Mouse (Mus musculus) stomach, embryonic 15.5 days (tissue): Measurements from ENCODE around the gene Srsf2. TPM values are rescaled to one million over a fixed set of nuclear protein-coding genes. Genes with fewer than 3 reads are reported as not detected.
"Not testable (repeated sequence)": the region's sequence is repeated elsewhere in the genome, so short reads cannot be mapped to it uniquely, and the experiment has no call there.

Experiments used
- ATAC-seq: fragments of 200-750 bp; cut with Nextera tagmentation; 2 replicates; pipeline ENCODE4 v1.8.0; 2017; ENCODE audit warnings: low read depth, moderate number of reproducible peaks, moderate TSS enrichment; ENCODE audit not compliant: insufficient read depth, low FRiP score
- H3K27ac ChIP-seq: fragments of 300-500 bp; sonication (generic); 2 replicates; pipeline ENCODE4 v1.5.1; 2015; ENCODE audit warnings: mild to moderate bottlenecking, inconsistent platforms
- H3K27me3 ChIP-seq: fragments of 300-500 bp; sonication (generic); replicated peaks from 2 replicates; pipeline ENCODE4 v1.6.1; 2015; ENCODE audit warnings: inconsistent platforms
- H3K36me3 ChIP-seq: fragments of 300-500 bp; sonication (generic); 2 replicates; pipeline ENCODE4 v1.6.1; 2015; ENCODE audit warnings: inconsistent platforms
- H3K4me1 ChIP-seq: fragments of 300-500 bp; sonication (generic); 2 replicates; pipeline ENCODE4 v1.6.1; 2015; ENCODE audit warnings: inconsistent platforms
- H3K4me2 ChIP-seq: fragments of 300-500 bp; sonication (generic); 2 replicates; pipeline ENCODE4 v1.6.1; 2015; ENCODE audit warnings: mild to moderate bottlenecking, inconsistent platforms
- H3K4me3 ChIP-seq: fragments of 300-500 bp; sonication (generic); replicated peaks from 2 replicates; pipeline ENCODE4 v1.5.1; 2015; ENCODE audit warnings: inconsistent platforms
- H3K9ac ChIP-seq: fragments of 300-500 bp; sonication (generic); 2 replicates; pipeline ENCODE4 v1.6.1; 2015; ENCODE audit warnings: inconsistent platforms
- H3K9me3 ChIP-seq: fragments of 300-500 bp; sonication (generic); 2 replicates; pipeline ENCODE4 v1.6.1; 2016; ENCODE audit warnings: inconsistent platforms
- WGBS: fragments of 180-500 bp; shearing (Covaris S2); methylation state at CpG from one replicate; pipeline ENCODE4 v1.1.7; 2015; 5-methylcytosine and 5-hydroxymethylcytosine counted together
- polyA plus RNA-seq: library from polyadenylated mRNA; unstranded; fragments of >200 nt; fragmentation: Nextera tagmentation; extraction: Ambion mirVana; gene quantifications from 2 replicates; pipeline ENCODE4 v1.2.1, GENCODE M21; 2015

Gene Srsf2
- 728 and 781 TPM in 2 replicates for polyA plus RNA-seq

DNA sequence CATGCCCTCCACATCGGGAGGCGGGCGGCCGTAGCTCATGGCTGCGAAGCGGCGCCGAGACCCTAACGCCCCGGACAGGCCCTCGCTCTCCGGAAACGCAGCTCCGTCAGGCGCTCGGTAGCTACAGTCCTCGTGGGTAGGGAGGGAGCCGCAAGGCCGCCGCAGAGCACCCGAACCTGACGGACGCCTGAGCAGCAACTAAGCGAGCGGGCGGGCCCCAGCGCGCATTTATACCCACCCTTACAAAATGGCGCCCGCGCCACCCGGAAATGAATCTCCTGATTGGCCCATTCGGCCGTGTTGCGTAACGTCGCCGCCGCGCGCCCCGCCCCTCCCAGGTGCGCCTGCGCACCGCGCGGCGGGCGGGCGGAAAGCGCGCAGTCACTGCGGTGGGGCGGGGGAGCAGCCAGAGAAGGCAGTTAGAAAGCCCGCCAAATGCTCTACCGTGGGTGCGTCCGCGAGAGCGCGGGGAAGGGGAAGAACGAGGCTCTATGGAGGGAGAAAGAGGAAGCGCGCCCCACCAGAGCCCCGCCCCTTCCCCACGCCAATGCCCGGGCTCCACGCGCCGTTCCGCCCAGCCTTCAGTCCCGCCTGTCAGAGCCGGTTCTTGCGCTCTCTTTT lies at the start of gene Srsf2:
Gene Srsf2, minus strand, starts transcription at position 204 of the 621 bp plus-strand sequence.
- Histone ChIP-seq H3K9me3 (no peaks in the 10 kb centered on the region), H3K27ac (peak within 1 kb of the TSS; percentile 100), H3K36me3 (peaks cover 11% of the 10 kb centered on the region; the same call in 1 of the 2 replicates), H3K27me3 (no peaks in the 10 kb centered on the region), H3K9ac (peak within 1 kb of the TSS; percentile 90), H3K4me2 (peak within 1 kb of the TSS; percentile 68), H3K4me3 (peak within 1 kb of the TSS; percentile 92), H3K4me1 (peaks cover 2% of the 10 kb centered on the region; the same call in 1 of the 2 replicates)
- WGBS: under 1% methylated on average over 70 of the region's 74 CpGs
- ATAC-seq: peak; percentile 87

- not testable (repeated sequence) for H3K36me3 ChIP-seq, H3K27ac ChIP-seq, H3K4me1 ChIP-seq, H3K9ac ChIP-seq, H3K4me2 ChIP-seq, H3K9me3 ChIP-seq, H3K4me3 ChIP-seq, ATAC-seq
- H3K27me3 ChIP-seq: peaks cover 14% of the 10 kb centered on the region; the same call in 1 of the 2 replicates
- 86% methylated on average over 10 of the region's 10 CpGs for WGBS
Observed at GRCm38 (mm10) chr11:116902588-116902987, 49.7 kb upstream of the Srsf2 start.

DNA sequence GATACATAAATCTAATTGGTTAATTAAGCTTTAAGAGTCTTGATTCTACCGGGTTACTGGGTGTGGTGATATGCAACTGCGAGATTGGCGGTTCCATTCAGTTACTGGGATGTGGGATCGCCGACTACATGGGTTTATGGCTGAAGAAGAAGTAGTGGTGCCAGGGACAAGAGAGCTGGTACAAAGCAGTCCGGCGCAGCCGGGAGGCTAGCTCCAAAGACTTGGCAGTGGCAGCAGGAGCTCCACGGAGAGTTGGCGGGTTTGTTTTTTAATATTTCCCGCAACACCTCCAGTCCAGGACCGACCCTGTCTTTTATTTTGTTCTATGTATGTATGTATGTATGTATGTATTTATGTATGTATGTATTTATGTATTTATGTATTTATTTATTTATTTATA lies 46.4 kb upstream of the Srsf2 start:
- no peak overlapping the region for H3K9ac ChIP-seq
- H3K27me3 ChIP-seq: 0 out of 2 replicates have a peak, but pooled peaks cover 4% of the 10 kb centered on the region
- no peaks in the 10 kb centered on the region for H3K36me3 ChIP-seq
- H3K4me2 ChIP-seq: no peak overlapping the region
- no peaks in the 10 kb centered on the region for H3K4me1 ChIP-seq
- no peak for ATAC-seq
- WGBS: 91% methylated on average over 12 of the region's 12 CpGs
- H3K4me3 ChIP-seq: no peak overlapping the region
- H3K9me3 ChIP-seq: no peaks in the 10 kb centered on the region
- H3K27ac ChIP-seq: no peak overlapping the region

DNA sequence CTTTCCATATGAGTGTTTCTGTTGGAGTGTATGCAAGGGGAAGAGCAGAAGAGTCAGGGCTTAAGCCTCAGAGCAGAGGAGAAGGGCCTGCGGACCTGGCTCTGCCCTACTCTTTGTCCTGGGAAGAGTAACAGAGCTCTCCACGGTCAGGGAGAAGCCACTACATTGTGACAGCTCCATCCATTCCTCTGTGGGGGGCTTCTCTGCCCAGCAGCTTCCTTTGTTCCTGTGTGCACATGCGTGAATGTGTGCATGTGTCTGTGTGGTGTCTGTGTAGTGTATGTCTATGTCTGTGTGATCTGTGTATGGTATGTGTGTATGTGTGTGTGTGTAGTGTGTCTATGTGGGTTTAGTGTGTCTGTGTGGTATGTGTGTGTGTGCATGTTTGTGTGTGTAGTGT lies 42.5 kb upstream of the Srsf2 start:
- Histone ChIP-seq H3K27me3 (no peaks in the 10 kb centered on the region), H3K4me3 (no peak overlapping the region), H3K4me1 (no peaks in the 10 kb centered on the region), H3K9ac (no peak overlapping the region), H3K27ac (no peak overlapping the region), H3K4me2 (no peak overlapping the region), H3K36me3 (no peaks in the 10 kb centered on the region), H3K9me3 (no peaks in the 10 kb centered on the region)
- 71% methylated on average over 3 of the region's 3 CpGs for WGBS
- ATAC-seq: no peak

DNA sequence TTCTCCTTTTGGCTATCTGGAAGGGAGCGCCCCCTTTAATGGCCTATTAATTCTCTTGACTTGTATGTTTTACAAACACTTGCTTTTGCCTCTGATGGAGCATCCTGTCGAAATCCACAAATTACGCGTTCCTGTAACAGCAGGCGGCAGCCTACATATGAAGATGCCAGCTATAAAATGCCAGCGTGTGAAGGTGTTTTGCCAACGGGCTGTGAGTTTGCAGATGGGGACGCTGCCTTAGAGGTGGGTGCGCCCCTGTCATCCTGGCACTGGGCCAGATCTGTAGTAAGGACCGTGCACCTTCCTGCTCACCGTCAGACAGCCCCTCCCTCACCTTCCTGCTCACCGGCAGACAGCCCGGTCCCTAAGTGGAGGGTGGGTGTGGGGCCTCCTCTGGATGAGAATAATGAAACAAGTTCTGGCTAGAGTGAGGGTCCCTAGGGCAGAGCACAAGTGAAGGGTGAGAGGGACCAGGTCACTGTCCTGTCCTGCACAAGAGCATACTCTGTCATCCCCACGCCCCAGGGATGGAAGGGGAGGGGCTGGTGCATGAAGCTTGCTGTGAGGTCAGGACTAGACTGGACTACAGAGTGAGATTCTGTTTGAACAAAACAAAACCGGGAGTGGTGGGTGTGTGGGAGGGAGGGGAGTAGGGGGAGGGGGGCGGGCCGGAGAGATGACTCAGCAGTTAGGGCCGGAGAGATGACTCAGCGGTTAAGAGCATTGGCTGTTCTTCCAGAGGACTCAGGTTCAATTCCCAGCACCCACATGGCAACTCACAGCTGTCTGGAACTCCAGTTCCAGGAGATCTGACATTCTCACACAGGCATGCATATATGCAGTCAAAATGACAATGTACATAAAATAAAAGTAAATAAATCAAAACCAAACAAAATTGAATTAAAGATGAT lies 40.9 kb upstream of the Srsf2 start:
- H3K27me3 ChIP-seq: no peaks in the 10 kb centered on the region
- no peak overlapping the region for H3K9ac ChIP-seq
- no peak overlapping the region for H3K4me3 ChIP-seq
- 43% methylated on average over 19 of the region's 19 CpGs for WGBS
- H3K27ac ChIP-seq: no peak overlapping the region
- H3K36me3 ChIP-seq: no peaks in the 10 kb centered on the region
- H3K9me3 ChIP-seq: no peaks in the 10 kb centered on the region
- H3K4me1 ChIP-seq: no peaks in the 10 kb centered on the region
- H3K4me2 ChIP-seq: no peak overlapping the region
- ATAC-seq: no peak

DNA sequence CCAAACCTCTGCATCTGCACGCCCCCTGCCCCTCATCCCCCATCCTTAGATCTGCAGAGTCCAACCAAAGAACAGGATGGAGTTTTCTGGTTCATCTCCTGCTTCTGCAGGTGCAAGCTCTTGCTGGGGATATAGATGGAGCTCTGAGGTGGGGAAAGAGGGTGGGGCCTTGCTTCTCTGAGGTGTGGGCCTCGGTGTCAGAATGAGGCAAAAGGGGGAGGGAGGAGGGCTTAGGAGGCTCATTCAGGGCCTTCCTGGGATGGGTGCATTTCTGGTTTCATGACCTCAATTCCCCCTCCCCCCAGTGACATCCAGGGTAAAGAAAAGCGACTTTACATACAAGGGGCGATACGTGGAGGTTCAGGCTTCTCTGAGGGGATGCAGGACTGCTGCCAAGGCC lies 34.2 kb upstream of the Srsf2 start:
- Histone ChIP-seq H3K4me3 (no peak overlapping the region), H3K4me1 (0 out of 2 replicates have a peak, but pooled peaks cover 8% of the 10 kb centered on the region), H3K27me3 (no peaks in the 10 kb centered on the region), H3K9ac (no peak overlapping the region), H3K27ac (no peak overlapping the region), H3K36me3 (no peaks in the 10 kb centered on the region), H3K9me3 (no peaks in the 10 kb centered on the region), H3K4me2 (no peak overlapping the region)
- 59% methylated on average over 5 of the region's 5 CpGs for WGBS
- no peak for ATAC-seq

DNA sequence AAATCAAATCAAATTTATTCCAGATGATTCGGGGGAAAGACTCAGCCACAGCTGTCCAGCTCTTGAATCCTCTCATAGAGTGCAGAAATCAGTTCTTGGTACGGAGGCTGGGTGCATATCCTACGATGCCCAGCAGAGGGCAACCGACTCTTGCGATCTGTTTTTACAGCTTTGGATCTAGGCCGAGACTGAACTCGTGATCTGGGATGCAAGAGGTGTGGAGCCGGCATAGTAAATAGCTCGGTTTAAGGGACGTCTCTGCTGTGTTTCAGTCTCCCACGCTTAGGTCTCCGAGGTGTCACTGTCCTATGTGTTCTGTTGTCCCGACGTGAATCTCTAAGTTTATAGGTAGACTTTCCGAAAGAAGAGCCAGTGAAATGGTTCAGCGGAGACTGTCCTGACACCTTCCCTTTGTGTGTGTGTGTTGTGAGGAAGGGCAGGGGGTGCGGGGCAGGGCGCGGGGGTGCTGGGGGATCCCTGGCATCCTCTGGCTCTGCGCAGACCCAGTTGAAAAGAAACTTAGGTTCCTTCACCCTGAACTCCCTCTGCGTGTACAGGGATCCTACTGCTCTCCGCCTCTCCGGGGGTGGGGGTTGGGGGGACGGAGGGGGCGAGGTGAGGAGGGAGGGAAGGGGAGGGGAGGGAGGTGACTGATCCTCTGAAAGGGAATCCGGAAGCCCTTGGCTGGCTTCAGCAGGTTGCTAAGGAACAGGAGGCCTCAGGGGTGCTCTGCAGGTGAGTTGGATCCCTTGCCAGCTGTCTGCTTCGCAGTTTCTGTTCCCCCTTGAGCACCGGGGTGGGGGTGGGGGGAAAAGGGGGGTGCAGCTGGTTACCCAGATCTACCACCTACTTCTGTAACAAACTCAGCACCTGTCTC lies 32.6 kb upstream of the Srsf2 start:
- peak; percentile 29 for ATAC-seq
- no peaks in the 10 kb centered on the region for H3K27me3 ChIP-seq
- WGBS: 4% methylated on average over 27 of the region's 28 CpGs
- H3K27ac ChIP-seq: no peak overlapping the region
- peak overlapping the region; percentile 57 for H3K4me2 ChIP-seq
- no peak overlapping the region for H3K9ac ChIP-seq
- H3K9me3 ChIP-seq: no peaks in the 10 kb centered on the region
- H3K4me3 ChIP-seq: peak overlapping the region; percentile 33
- no peaks in the 10 kb centered on the region for H3K36me3 ChIP-seq
- H3K4me1 ChIP-seq: 0 out of 2 replicates have a peak, but pooled peaks cover 8% of the 10 kb centered on the region

DNA sequence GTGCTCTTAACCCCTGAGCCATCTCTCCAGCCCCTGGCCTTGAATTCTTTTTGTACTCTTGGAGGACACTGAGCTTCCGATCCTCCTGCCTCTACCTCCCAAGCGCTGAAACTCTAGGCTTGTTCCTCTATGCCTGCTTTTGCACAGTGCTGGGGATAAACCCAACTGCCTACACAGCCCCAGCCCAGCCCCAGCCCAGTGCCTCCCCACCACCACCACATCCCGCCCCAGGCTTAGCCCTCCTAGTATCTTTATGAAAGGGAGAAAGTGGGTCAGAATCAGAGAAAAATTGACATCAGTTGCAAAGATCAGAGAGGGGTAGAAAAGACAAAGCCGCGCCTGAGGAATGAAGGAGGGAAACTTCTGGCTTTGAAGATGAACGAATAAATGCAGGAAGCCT lies 31.2 kb upstream of the Srsf2 start:
- no peak overlapping the region for H3K4me2 ChIP-seq
- H3K27me3 ChIP-seq: no peaks in the 10 kb centered on the region
- no peak overlapping the region for H3K4me3 ChIP-seq
- no peak overlapping the region for H3K27ac ChIP-seq
- 0 out of 2 replicates have a peak, but pooled peaks cover 8% of the 10 kb centered on the region for H3K4me1 ChIP-seq
- no peak overlapping the region for H3K9ac ChIP-seq
- no peak for ATAC-seq
- H3K36me3 ChIP-seq: no peaks in the 10 kb centered on the region
- H3K9me3 ChIP-seq: no peaks in the 10 kb centered on the region
- 85% methylated on average over 6 of the region's 6 CpGs for WGBS

GRCm38 (mm10) chr11:116882446-116882845 lies 29.6 kb upstream of the Srsf2 start:
- Histone ChIP-seq H3K4me1 (0 out of 2 replicates have a peak, but pooled peaks cover 8% of the 10 kb centered on the region), H3K9me3 (no peaks in the 10 kb centered on the region), H3K9ac (no peak overlapping the region), H3K4me3 (no peak overlapping the region), H3K4me2 (no peak overlapping the region), H3K27ac (no peak overlapping the region), H3K27me3 (no peaks in the 10 kb centered on the region), H3K36me3 (no peaks in the 10 kb centered on the region)
- ATAC-seq: no peak
- WGBS: 70% methylated on average over 10 of the region's 10 CpGs

DNA sequence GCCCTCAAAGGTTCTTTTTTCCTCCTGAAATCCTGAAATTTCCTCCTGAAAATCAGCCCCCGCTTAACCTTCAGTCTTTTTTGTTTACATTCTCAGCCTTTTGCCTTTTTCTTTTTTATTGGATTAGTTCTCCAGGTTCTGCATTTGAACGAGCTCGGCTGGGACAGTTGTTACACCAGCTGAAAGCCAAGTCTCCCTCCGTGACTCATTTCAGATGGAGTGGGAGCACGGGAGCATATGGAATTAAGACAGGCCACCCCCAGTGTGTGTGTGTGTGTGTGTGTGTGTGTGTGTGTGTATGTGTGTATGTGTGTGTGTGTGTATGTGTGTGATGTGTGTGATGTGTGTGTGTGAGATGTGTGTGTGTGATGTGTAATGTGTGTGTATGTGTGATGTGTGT lies 28.5 kb upstream of the Srsf2 start:
- H3K4me2 ChIP-seq: no peak overlapping the region
- no peak for ATAC-seq
- WGBS: 42% methylated on average over 5 of the region's 5 CpGs

DNA sequence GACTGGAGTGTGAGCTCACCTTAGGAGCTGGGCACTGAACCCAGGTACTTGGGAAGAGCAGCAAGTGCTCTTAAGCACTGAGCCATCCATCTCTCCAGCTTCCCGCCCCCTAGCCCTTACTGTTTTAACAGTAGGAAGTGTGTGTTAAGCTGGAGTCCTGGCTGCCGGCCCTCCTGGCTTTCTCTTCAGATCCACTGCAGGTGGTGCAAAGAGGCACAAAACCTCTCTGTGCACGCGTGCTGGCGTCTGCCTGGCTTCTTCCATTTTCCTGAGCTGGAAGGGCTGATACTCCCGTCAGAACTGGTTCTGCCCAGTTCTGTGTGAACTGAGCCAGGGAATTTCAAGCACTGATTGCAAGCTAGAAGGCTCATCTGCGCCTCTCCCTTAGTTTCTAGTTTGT lies 27.9 kb upstream of the Srsf2 start:
- 54% methylated on average over 7 of the region's 7 CpGs for WGBS
- no peak overlapping the region for H3K9ac ChIP-seq

More for the DNA sequence above, 28.5 kb upstream of the Srsf2 start:
- no peaks in the 10 kb centered on the region for H3K36me3 ChIP-seq
- H3K4me3 ChIP-seq: no peak overlapping the region
- 0 out of 2 replicates have a peak, but pooled peaks cover 8% of the 10 kb centered on the region for H3K4me1 ChIP-seq
- no peak overlapping the region for H3K27ac ChIP-seq
- H3K9me3 ChIP-seq: no peaks in the 10 kb centered on the region
- no peak overlapping the region for H3K9ac ChIP-seq
- no peaks in the 10 kb centered on the region for H3K27me3 ChIP-seq

More for the DNA sequence above, 27.9 kb upstream of the Srsf2 start:
- H3K4me3 ChIP-seq: no peak overlapping the region
- H3K27ac ChIP-seq: no peak overlapping the region; the same call in 1 of the 2 replicates
- no peaks in the 10 kb centered on the region for H3K9me3 ChIP-seq
- no peaks in the 10 kb centered on the region for H3K27me3 ChIP-seq
- H3K4me2 ChIP-seq: no peak overlapping the region
- 0 out of 2 replicates have a peak, but pooled peaks cover 6% of the 10 kb centered on the region for H3K4me1 ChIP-seq
- no peaks in the 10 kb centered on the region for H3K36me3 ChIP-seq
- ATAC-seq: no peak
